Mouse (Mus musculus) kidney, postnatal 14 days (tissue): ENCODE data around the gene Kmt5a.

Experiments
- DNase-seq: peaks from one replicate; pipeline ENCODE4 v3.0.0; 2022; ENCODE audit warnings: mixed read lengths

The Kmt5a gene

GRCm38 (mm10) chr5:124439447-124440093 lies at the start of gene Kmt5a:
Gene Kmt5a, plus strand, starts transcription at chr5:124439930.
- peak; percentile 97 for DNase-seq

GRCm38 (mm10) chr5:124392412-124392811 lies 47.3 kb upstream of the Kmt5a start:
- DNase-seq: no peak

GRCm38 (mm10) chr5:124393726-124394125 lies 46.0 kb upstream of the Kmt5a start:
- no peak for DNase-seq

- DNase-seq: no peak
Observed at GRCm38 (mm10) chr5:124410808-124411207, 28.9 kb upstream of the Kmt5a start.

- no peak for DNase-seq
Observed at GRCm38 (mm10) chr5:124412163-124412562, 27.6 kb upstream of the Kmt5a start.

- DNase-seq: no peak
Observed at GRCm38 (mm10) chr5:124418903-124419302, 20.8 kb upstream of the Kmt5a start.

- DNase-seq: no peak
Observed at GRCm38 (mm10) chr5:124421786-124422185, 17.9 kb upstream of the Kmt5a start.

- peak; percentile 22 for DNase-seq
Observed at GRCm38 (mm10) chr5:124424200-124424722, 15.5 kb upstream of the Kmt5a start.

- DNase-seq: peak; percentile 46
Observed at GRCm38 (mm10) chr5:124424723-124425411, 14.9 kb upstream of the Kmt5a start.

GRCm38 (mm10) chr5:124425412-124426259 lies 14.1 kb upstream of the Kmt5a start, which contains the start of gene Sbno1:
Gene Sbno1, minus strand, starts transcription at chr5:124426001.
- DNase-seq: peak; percentile 97

GRCm38 (mm10) chr5:124426475-124427071 lies 13.2 kb upstream of the Kmt5a start:
- no peak for DNase-seq

- DNase-seq: peak; percentile 82
Observed at GRCm38 (mm10) chr5:124432398-124433012, 7.2 kb upstream of the Kmt5a start.

- DNase-seq: no peak
Observed at GRCm38 (mm10) chr5:124433048-124433447, 6.7 kb upstream of the Kmt5a start.

- DNase-seq: peak; percentile 63
Observed at GRCm38 (mm10) chr5:124438229-124438628, 1.5 kb upstream of the Kmt5a start.

GRCm38 (mm10) chr5:124438746-124439145 lies 984 bp upstream of the Kmt5a start:
- no peak for DNase-seq

GRCm38 (mm10) chr5:124440094-124440701 lies 468 bp downstream of the Kmt5a start:
- no peak for DNase-seq

- DNase-seq: no peak
Observed at GRCm38 (mm10) chr5:124442628-124443027, 2.9 kb downstream of the Kmt5a start.

- no peak for DNase-seq
Observed at GRCm38 (mm10) chr5:124444208-124444607, 4.5 kb downstream of the Kmt5a start.

- peak; percentile 89 for DNase-seq
Observed at GRCm38 (mm10) chr5:124444661-124445561, 5.2 kb downstream of the Kmt5a start.

- DNase-seq: peak; percentile 72
Observed at GRCm38 (mm10) chr5:124445621-124446293, 6.0 kb downstream of the Kmt5a start.
